Mouse (Mus musculus): Measurements from ENCODE around the gene Ric3. TPM values are rescaled to one million over a fixed set of nuclear protein-coding genes. Genes with fewer than 3 reads are reported as not detected.
"Not testable (repeated sequence)": the region's sequence is repeated elsewhere in the genome, so short reads cannot be mapped to it uniquely, and the experiment has no call there.

Ric3 gene
- polyA plus RNA-seq, 1 experiment from 2014 or later: 2.1 TPM

DNA sequence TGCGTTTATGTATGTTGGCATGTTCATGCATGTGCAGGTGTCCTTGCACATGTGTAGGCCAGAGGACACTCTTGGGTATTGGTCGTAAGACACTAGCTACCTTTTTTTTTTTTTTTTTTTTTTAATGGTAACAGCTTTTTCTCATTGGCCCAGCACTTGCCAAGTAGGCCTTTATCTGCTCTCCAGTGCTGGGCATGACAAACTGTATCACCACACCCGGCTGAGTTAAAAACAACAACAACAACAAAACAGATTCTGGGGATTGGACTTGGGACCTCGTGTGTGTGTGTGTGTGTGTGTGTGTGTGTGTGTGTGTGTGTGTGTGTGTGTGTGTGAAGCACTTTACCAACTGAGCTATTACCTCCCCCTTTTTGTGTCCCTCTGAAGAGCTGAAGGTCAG, 13.5 kb upstream of the Ric3 start:
- Histone ChIP-seq H3K9ac (no peak overlapping the region), H3K36me3 (no peaks in the 10 kb centered on the region), H3K4me1 (no peaks in the 10 kb centered on the region), H3K4me3 (replicated peaks) (no peak overlapping the region), H3K27ac (no peak overlapping the region), H3K9me3 (replicated peaks) (no peaks in the 10 kb centered on the region), H3K4me2 (no peak overlapping the region), H3K27me3 (no peaks in the 10 kb centered on the region)
- ATAC-seq (replicated peaks; ENCODE audit: low FRiP score): no peak
- WGBS: 81% methylated on average over 4 of the region's 4 CpGs

DNA sequence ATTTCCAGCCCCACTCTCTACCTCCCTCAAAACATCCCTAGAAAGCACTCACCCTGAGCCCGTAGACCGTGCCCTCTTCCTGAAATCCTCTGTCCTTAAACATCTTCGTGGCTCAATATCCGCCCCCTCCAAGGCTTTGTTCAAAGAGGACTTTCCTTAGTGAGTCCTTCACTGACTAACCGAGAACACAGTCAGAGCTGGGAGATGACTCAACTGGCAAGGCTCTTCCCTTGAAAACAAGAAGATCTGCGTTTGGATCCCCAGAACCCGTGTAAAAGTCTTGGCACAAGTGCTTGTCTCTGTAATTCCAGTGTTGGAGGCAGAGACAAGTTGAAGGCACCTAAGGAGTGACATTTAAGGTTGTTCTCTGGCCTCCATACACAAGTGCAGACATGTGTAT, 11.2 kb upstream of the Ric3 start:
- Histone ChIP-seq H3K27ac (no peak overlapping the region), H3K4me2 (no peak overlapping the region), H3K27me3 (no peaks in the 10 kb centered on the region; the same call in 1 of the 2 replicates), H3K9ac (no peak overlapping the region), H3K4me1 (no peaks in the 10 kb centered on the region), H3K36me3 (no peaks in the 10 kb centered on the region), H3K4me3 (replicated peaks) (no peak overlapping the region), H3K9me3 (replicated peaks) (no peaks in the 10 kb centered on the region)
- ATAC-seq (replicated peaks; ENCODE audit: low FRiP score): no peak
- WGBS: no CpG with 5 or more reads among the region's 7 CpGs

DNA sequence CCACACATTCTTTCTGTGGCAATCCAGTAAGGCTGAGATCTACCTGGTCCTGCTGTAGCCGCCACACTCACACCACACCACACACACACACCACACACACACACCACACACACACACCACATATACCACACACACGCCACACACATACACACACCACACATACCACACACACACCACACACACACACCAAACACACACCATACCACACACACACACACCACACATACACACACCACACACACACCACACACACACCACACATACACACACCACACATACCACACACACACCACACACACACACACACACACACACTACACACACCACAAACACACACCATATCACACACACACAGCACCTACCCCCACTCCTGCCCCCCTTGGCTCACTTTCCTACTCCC, 8.2 kb upstream of the Ric3 start:
- not testable (repeated sequence) for H3K9me3 ChIP-seq (replicated peaks); H3K4me2 ChIP-seq; ATAC-seq (replicated peaks; ENCODE audit: low FRiP score); H3K9ac ChIP-seq; H3K27ac ChIP-seq; H3K4me1 ChIP-seq; H3K27me3 ChIP-seq; H3K36me3 ChIP-seq; H3K4me3 ChIP-seq (replicated peaks)
- WGBS: no CpG with 5 or more reads among the region's 2 CpGs

DNA sequence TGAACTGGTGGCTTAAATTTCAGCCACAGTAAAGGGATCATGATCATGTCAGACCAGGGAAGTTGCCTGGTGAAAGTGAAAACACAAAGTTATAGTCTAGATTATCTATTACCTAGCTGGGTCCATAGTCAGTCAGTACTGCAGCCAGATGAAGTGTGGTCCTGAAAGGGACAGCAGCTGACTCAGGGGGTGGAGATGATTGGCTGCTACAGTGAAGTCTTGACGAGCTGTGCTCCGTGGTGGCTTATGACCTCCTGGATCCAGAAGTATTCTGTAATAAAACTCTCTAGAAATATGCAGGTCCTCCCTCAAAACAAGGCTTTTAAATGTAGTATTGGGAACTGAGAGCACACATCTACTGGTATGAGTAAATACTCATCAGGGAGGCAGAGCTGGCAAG, 3.8 kb upstream of the Ric3 start:
- H3K4me1 ChIP-seq: peaks cover 9% of the 10 kb centered on the region
- ATAC-seq (replicated peaks; ENCODE audit: low FRiP score): no peak
- no peak overlapping the region for H3K27ac ChIP-seq
- no peaks in the 10 kb centered on the region for H3K36me3 ChIP-seq
- WGBS: 4% methylated on average over 2 of the region's 2 CpGs
- no peak overlapping the region for H3K4me3 ChIP-seq (replicated peaks)
- H3K9me3 ChIP-seq (replicated peaks): no peaks in the 10 kb centered on the region
- H3K27me3 ChIP-seq: peaks cover 27% of the 10 kb centered on the region
- H3K9ac ChIP-seq: no peak overlapping the region
- H3K4me2 ChIP-seq: no peak overlapping the region

DNA sequence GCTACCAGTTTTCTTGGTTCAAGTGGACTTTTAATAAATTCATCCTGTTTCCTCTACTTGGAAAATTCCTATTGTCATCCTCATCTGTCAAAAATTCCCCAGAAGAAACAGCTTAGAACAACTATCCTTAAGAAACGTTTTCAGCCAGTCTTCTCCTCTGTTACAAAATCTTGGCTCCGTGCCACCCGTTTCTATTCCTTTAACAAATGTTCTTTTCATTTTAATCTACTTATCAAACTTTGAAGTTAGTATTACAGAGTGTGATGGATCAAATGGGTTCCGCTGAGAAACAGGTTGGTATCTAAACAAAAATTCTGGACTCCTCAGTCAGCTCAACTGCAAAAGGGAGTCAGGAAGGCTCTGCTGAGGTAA, 668 bp upstream of the Ric3 start:
- ATAC-seq (replicated peaks; ENCODE audit: low FRiP score): no peak
- H3K4me2 ChIP-seq: no peak overlapping the region
- 79% methylated on average over 4 of the region's 4 CpGs for WGBS
- H3K27ac ChIP-seq: no peak overlapping the region
- no peaks in the 10 kb centered on the region for H3K36me3 ChIP-seq
- no peaks in the 10 kb centered on the region for H3K9me3 ChIP-seq (replicated peaks)
- no peak overlapping the region for H3K9ac ChIP-seq
- peaks cover 9% of the 10 kb centered on the region for H3K4me1 ChIP-seq
- H3K4me3 ChIP-seq (replicated peaks): no peak overlapping the region
- peaks cover 27% of the 10 kb centered on the region for H3K27me3 ChIP-seq

DNA sequence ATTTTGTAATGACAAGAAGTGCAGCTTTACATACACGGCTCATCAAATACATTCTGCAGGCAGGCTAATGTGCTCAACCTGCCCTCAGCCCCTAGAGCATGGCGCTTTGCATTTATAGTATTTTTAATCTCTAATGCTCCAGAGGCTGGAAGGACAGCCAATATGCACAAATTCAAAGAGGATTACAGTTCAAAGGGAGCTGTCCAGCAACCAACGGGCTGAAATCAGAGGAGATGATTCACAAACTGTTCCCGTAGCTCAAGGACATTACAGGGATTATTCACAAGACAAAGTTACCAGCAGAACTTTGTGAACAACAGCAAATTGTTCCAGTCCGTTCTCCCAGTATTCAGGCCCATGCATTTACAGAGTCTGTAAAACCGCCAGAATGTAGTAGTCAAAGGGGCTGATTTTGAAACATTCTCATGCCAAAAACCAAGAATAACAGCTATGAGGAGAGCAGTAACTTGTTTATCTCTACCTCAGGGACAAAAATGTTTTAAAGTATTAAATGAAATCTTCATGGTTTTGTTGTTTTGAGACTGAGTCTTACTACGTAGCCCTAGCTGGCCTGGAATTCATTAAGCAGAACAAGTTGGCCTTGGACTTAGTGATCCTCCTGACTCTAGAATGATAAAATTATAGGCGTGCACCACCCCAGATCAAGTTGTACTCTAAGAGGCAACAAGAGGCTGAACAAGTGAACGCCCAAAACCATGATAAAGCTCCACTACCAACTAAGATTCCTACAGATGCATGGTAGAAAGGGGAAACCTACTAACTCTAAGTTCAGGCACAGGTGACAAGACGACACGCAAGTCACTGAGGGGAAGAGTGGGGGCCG, 640 bp downstream of the Ric3 start:
- peak overlapping the region; percentile 72 for H3K4me2 ChIP-seq
- no peak overlapping the region for H3K27ac ChIP-seq
- 24% methylated on average over 12 of the region's 12 CpGs for WGBS
- H3K9me3 ChIP-seq (replicated peaks): no peaks in the 10 kb centered on the region
- H3K4me1 ChIP-seq: peaks cover 9% of the 10 kb centered on the region
- H3K27me3 ChIP-seq: peaks cover 27% of the 10 kb centered on the region
- no peaks in the 10 kb centered on the region for H3K36me3 ChIP-seq
- no peak overlapping the region for H3K9ac ChIP-seq
- ATAC-seq (replicated peaks; ENCODE audit: low FRiP score): no peak
- H3K4me3 ChIP-seq (replicated peaks): peak overlapping the region; percentile 50

DNA sequence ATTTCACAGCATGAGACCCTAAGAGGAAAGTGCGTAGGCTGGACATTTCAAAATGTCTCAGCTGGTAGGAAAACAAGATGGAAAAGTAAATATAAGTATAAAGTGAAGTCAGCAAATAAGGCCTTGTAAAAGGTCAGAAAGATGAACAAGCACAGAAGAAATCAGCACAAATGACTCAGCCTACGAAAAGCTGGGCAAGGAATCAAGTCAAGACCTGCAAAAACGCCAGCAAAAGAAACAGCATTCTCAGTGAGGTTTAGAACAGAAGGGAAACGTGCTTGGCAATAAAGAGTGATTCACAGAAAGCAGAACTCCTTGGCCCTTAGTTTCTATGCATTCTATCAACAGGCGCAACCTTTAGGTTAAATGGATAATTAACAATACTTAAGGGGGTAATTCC, 10.8 kb downstream of the Ric3 start:
- H3K27me3 ChIP-seq: no peaks in the 10 kb centered on the region
- no peak overlapping the region for H3K4me3 ChIP-seq (replicated peaks)
- no peak for ATAC-seq (replicated peaks; ENCODE audit: low FRiP score)
- H3K9ac ChIP-seq: no peak overlapping the region
- H3K27ac ChIP-seq: no peak overlapping the region
- 70% methylated on average over 5 of the region's 5 CpGs for WGBS
- no peaks in the 10 kb centered on the region for H3K36me3 ChIP-seq
- H3K4me1 ChIP-seq: no peaks in the 10 kb centered on the region
- H3K4me2 ChIP-seq: no peak overlapping the region
- H3K9me3 ChIP-seq (replicated peaks): no peaks in the 10 kb centered on the region

DNA sequence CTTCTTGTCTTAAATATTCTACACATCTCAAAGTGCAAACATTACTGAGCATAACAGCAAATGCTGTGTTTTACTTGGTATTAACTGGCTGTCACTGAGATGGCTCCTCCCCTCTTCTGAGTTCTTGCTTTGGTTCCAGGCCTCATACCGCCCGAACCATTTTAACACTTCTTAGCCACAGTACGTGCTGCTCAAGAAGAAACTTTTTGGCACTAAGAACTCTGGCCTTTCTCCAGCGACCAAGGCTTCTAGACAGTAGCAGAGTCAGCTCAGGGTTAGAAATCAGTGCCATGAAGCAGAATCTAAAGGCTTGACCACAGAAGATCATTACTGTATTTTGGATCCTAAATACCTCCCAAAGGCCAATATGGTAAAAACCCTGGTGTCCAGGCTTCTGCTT, 13.5 kb downstream of the Ric3 start:
- Histone ChIP-seq H3K4me2 (no peak overlapping the region), H3K27ac (no peak overlapping the region), H3K36me3 (no peaks in the 10 kb centered on the region), H3K9me3 (replicated peaks) (no peaks in the 10 kb centered on the region), H3K4me3 (replicated peaks) (no peak overlapping the region), H3K4me1 (no peaks in the 10 kb centered on the region), H3K9ac (no peak overlapping the region), H3K27me3 (no peaks in the 10 kb centered on the region)
- WGBS: 80% methylated on average over 4 of the region's 4 CpGs
- no peak for ATAC-seq (replicated peaks; ENCODE audit: low FRiP score)

DNA sequence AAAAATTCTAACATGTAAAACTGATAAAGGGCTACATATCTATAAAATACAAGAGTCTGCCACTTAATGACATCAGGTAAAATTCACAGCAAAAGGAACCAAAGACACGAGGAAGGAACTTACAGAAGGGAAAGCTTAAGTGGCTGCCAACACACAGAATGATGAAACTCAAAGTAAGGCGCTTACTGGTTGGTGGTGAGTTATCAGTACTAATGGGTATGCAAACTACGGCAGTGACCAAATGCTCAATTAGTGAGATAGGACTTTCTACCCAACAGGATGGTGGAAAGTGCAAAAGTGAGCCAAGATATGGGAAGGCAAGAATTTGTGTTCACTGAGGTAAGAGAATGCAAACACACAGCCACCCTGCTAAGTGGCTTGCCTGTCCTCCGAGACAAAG, 23.6 kb downstream of the Ric3 start:
- WGBS: 86% methylated on average over 4 of the region's 4 CpGs
- no peak overlapping the region for H3K9ac ChIP-seq
- H3K36me3 ChIP-seq: no peaks in the 10 kb centered on the region
- H3K4me2 ChIP-seq: no peak overlapping the region
- no peak overlapping the region for H3K27ac ChIP-seq
- no peaks in the 10 kb centered on the region for H3K27me3 ChIP-seq
- no peak for ATAC-seq (replicated peaks; ENCODE audit: low FRiP score)
- H3K4me3 ChIP-seq (replicated peaks): no peak overlapping the region
- H3K4me1 ChIP-seq: no peaks in the 10 kb centered on the region
- H3K9me3 ChIP-seq (replicated peaks): no peaks in the 10 kb centered on the region

DNA sequence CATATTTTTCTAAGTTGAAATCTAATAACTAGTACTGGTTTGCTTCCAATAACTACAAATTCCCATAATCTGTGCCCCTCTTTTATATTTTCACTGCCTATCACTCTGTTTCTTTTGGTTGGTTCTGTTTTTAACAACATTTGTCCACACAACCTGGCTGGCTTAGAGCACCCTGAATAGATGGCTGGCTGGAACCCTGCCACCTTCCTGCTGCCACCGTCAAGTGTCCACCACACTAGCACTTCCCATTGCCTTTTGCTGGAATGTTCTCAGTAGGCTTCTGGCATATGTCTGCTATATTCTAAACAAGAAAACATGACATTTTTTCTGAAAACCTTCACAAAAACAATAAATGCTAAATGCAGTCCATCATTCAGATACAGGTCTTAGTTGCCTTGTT, 32.3 kb downstream of the Ric3 start:
- no peak for ATAC-seq (replicated peaks; ENCODE audit: low FRiP score)
- Histone ChIP-seq H3K27me3 (no peaks in the 10 kb centered on the region), H3K9me3 (replicated peaks) (no peaks in the 10 kb centered on the region), H3K36me3 (no peaks in the 10 kb centered on the region), H3K4me2 (no peak overlapping the region), H3K4me1 (no peaks in the 10 kb centered on the region), H3K27ac (no peak overlapping the region), H3K4me3 (replicated peaks) (no peak overlapping the region), H3K9ac (no peak overlapping the region)
- 78% methylated on average over 1 of the region's 1 CpGs for WGBS

DNA sequence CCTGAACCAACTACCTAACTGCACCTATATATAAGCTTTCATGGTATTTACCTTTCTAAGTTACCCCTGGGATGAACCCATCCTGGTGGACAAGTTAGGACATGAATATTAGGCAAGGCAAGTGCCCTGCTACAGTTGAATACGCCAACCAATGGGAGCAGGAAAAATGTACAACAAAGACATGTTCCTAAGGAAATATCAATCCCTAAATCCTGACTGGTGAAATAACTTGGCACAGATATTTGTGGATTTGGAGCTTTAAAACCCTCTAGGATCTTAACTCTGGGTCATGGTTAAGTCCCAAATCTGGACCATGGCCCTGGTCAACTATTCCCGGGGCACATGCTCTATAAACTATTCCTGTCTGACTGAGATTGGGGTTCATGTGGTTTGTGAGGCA, 37.3 kb downstream of the Ric3 start:
- no peaks in the 10 kb centered on the region for H3K27me3 ChIP-seq
- no peaks in the 10 kb centered on the region for H3K9me3 ChIP-seq (replicated peaks)
- H3K27ac ChIP-seq: no peak overlapping the region
- H3K4me3 ChIP-seq (replicated peaks): no peak overlapping the region
- ATAC-seq (replicated peaks; ENCODE audit: low FRiP score): no peak
- no peaks in the 10 kb centered on the region for H3K36me3 ChIP-seq
- H3K9ac ChIP-seq: no peak overlapping the region
- H3K4me1 ChIP-seq: no peaks in the 10 kb centered on the region
- 96% methylated on average over 2 of the region's 2 CpGs for WGBS
- no peak overlapping the region for H3K4me2 ChIP-seq

DNA sequence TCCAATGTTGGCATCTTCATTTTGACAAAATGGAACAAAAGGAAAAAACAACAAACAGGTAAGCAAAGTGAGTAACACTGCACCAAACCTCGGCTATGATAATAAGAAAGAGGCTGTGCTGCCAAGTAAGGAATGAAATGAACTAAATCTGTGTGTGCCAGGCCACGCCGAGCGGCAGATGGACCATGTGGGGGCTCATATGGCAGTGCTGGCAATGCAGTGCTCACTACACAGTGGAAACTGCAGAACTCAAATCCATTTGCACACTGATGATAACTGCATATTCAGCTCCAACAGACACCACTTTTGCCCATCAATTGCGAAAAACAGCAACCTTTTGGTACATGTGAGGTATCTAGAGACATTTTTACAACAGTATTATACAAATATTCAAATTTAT, 43.7 kb downstream of the Ric3 start:
- WGBS: 93% methylated on average over 5 of the region's 5 CpGs
- no peak overlapping the region for H3K4me2 ChIP-seq
- H3K9me3 ChIP-seq (replicated peaks): no peaks in the 10 kb centered on the region
- no peaks in the 10 kb centered on the region for H3K36me3 ChIP-seq
- no peaks in the 10 kb centered on the region for H3K4me1 ChIP-seq
- no peak for ATAC-seq (replicated peaks; ENCODE audit: low FRiP score)
- no peak overlapping the region for H3K4me3 ChIP-seq (replicated peaks)
- no peak overlapping the region for H3K9ac ChIP-seq
- no peak overlapping the region for H3K27ac ChIP-seq
- no peaks in the 10 kb centered on the region for H3K27me3 ChIP-seq

DNA sequence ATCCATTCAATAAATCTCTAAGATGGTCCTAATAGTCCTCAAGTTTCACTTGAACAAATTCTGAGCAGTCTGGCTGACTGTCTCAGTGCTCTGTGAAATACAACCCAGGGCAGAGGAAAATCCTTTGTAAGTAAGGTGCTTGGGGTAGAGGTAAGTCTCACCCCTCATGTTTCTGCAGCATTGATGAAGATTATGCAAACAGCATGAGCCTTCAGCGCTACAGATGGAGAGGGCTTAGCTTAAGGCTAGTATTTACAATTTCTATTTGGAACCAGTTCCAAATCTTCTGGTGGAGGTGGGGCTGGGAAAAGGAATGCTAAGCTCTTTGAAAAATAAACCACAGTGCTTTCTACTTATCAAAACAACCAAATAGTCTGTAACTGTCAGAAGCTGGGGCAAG, 44.1 kb downstream of the Ric3 start:
- no peaks in the 10 kb centered on the region for H3K36me3 ChIP-seq
- ATAC-seq (replicated peaks; ENCODE audit: low FRiP score): no peak
- no peak overlapping the region for H3K4me3 ChIP-seq (replicated peaks)
- H3K4me2 ChIP-seq: no peak overlapping the region
- H3K27ac ChIP-seq: no peak overlapping the region
- H3K9ac ChIP-seq: no peak overlapping the region
- 57% methylated on average over 1 of the region's 1 CpGs for WGBS
- no peaks in the 10 kb centered on the region for H3K4me1 ChIP-seq
- H3K27me3 ChIP-seq: no peaks in the 10 kb centered on the region
- no peaks in the 10 kb centered on the region for H3K9me3 ChIP-seq (replicated peaks)
